ENCODE assay signal across 8 mouse cellular contexts in the genomic region with DNA sequence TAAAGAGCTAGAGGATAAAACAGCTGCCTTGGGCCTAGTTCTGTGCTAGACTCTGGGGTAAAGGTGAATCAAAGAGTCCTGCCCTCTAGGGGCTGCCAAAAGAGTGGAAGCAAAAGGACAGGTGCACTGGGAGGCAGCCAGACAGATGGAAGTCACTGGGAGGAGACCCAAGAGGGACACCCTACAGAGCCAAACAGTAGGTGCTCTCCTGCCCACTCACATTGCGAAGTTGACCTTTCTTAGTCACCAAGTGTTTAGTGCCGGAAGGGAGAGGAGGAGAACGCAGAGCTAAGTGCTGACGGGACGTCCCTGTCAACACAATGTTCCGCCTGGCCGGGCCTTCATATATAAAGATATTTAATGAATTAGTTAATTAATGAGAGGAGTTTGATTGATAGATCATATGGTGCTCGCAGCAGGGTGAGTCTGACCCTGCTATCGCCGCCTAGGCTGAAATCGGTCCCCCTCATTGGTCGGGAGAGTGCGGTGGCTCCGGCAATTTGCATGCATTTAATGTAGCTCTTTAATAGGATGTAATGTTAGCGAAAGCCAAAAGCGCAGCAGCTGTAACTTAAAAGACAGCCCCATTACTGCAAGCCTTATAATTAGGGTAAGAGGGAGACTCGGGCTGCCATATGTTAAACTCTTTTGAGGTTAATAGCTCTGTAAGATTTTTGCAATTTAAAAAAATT.
DNase-seq lines count a peak whose midpoint lies in the region; ATAC-seq lines count a peak whose summit lies in the region.

No protein-coding gene starts in this region.

- H3K9me3 ChIP-seq in kidney, embryonic 16.5 days (ENCODE audit: low read length) = no peaks in the 10 kb centered on the region
- no peaks in the 10 kb centered on the region for H3K9me3 ChIP-seq in intestine, embryonic 16.5 days (ENCODE audit: control insufficient read depth, low read length)
- H3K9me3 ChIP-seq in neural tube, embryonic 14.5 days (ENCODE audit: control insufficient read depth, low read length) = no peaks in the 10 kb centered on the region

- H3K27me3 ChIP-seq in kidney, embryonic 16.5 days (ENCODE audit: insufficient read depth, low read length) = peaks cover 6% of the 10 kb centered on the region
- peaks cover 7% of the 10 kb centered on the region; the same call in 1 of the 2 replicates for H3K27me3 ChIP-seq in intestine, embryonic 16.5 days (replicated peaks; ENCODE audit: control insufficient read depth, insufficient read depth, low read length)
- H3K27me3 ChIP-seq in neural tube, embryonic 14.5 days (ENCODE audit: control insufficient read depth, insufficient read depth, low read length) = no peaks in the 10 kb centered on the region

- ATAC-seq in kidney, embryonic 16.5 days (ENCODE audit: low FRiP score, low TSS enrichment) = no peak
- no peak; the same call in 1 of the 2 replicates for ATAC-seq in intestine, embryonic 16.5 days
- ATAC-seq in neural tube, embryonic 14.5 days (ENCODE audit: low read depth) = peak; percentile 61; the same call in 1 of the 2 replicates

- H3K4me2 ChIP-seq in kidney, embryonic 16.5 days (replicated peaks; ENCODE audit: low read depth, low read length) = peak overlapping the region; percentile 70
- H3K4me2 ChIP-seq in intestine, embryonic 16.5 days (ENCODE audit: low read depth, low read length) = peak overlapping the region; percentile 58
- peak overlapping the region; percentile 59 for H3K4me2 ChIP-seq in neural tube, embryonic 14.5 days (ENCODE audit: low read depth, low read length)

- peak overlapping the region; percentile 38 for H3K4me3 ChIP-seq in kidney, embryonic 16.5 days (ENCODE audit: low read length)
- peak overlapping the region; percentile 32 for H3K4me3 ChIP-seq in intestine, embryonic 16.5 days (ENCODE audit: low read length)
- peak overlapping the region; percentile 23 for H3K4me3 ChIP-seq in neural tube, embryonic 14.5 days (ENCODE audit: low read depth, low read length)

- H3K27ac ChIP-seq in kidney, embryonic 16.5 days (ENCODE audit: low read length) = no peak overlapping the region
- H3K27ac ChIP-seq in intestine, embryonic 16.5 days (ENCODE audit: low read length) = no peak overlapping the region
- H3K27ac ChIP-seq in neural tube, embryonic 14.5 days (ENCODE audit: low read depth, low read length) = no peak overlapping the region

- H3K36me3 ChIP-seq in kidney, embryonic 16.5 days (ENCODE audit: insufficient read depth, low read length) = no peaks in the 10 kb centered on the region
- no peaks in the 10 kb centered on the region for H3K36me3 ChIP-seq in intestine, embryonic 16.5 days (ENCODE audit: control insufficient read depth, insufficient read depth, low read length)
- H3K36me3 ChIP-seq in neural tube, embryonic 14.5 days (ENCODE audit: control insufficient read depth, insufficient read depth, low read length) = no peaks in the 10 kb centered on the region

- H3K4me1 ChIP-seq in kidney, embryonic 16.5 days (ENCODE audit: insufficient read depth, low read length) = peaks cover 14% of the 10 kb centered on the region; the same call in 1 of the 2 replicates
- H3K4me1 ChIP-seq in intestine, embryonic 16.5 days (ENCODE audit: control insufficient read depth, insufficient read depth, low read length) = peaks cover 9% of the 10 kb centered on the region; the same call in 1 of the 2 replicates
- H3K4me1 ChIP-seq in neural tube, embryonic 14.5 days (ENCODE audit: control insufficient read depth, insufficient read depth, low read length) = peaks cover 19% of the 10 kb centered on the region

- WGBS in kidney, embryonic 16.5 days = 13% methylated on average over 17 of the region's 17 CpGs
- 36% methylated on average over 17 of the region's 17 CpGs for WGBS in intestine, embryonic 16.5 days
- WGBS in neural tube, embryonic 14.5 days = 5% methylated on average over 17 of the region's 17 CpGs

- H3K9ac ChIP-seq in kidney, embryonic 16.5 days (replicated peaks; ENCODE audit: low read length) = peak overlapping the region; percentile 27; the same call in 1 of the 2 replicates
- peak overlapping the region; percentile 54; the same call in 1 of the 2 replicates for H3K9ac ChIP-seq in intestine, embryonic 16.5 days (ENCODE audit: low read depth, low read length)
- no peak overlapping the region for H3K9ac ChIP-seq in neural tube, embryonic 14.5 days (replicated peaks; ENCODE audit: low read depth, low read length)

- DNase-seq in kidney, postnatal 36 days = no peak
- peak; percentile 70 for DNase-seq in fat pad, adult 2 months (ENCODE audit: extremely low read depth, low read depth, low spot score)
- DNase-seq in layer of hippocampus, adult 18-20 months (ENCODE audit: low spot score in 2 of 2) = no peak
- no peak for DNase-seq in right cerebral cortex, adult 2 months (ENCODE audit: low spot score in 2 of 2)
- no peak for DNase-seq in urinary bladder, postnatal 36 days (ENCODE audit: low spot score in 2 of 2)
